Mouse (Mus musculus): ENCODE data around the gene Gfpt2. TPM values are rescaled to one million over a fixed set of nuclear protein-coding genes. Genes with fewer than 3 reads are reported as not detected.
A peak's percentile ranks its signal among the peaks of the same experiment; 100 is the strongest.
"Not testable (repeated sequence)": the region's sequence is repeated elsewhere in the genome, so short reads cannot be mapped to it uniquely, and the experiment has no call there.

Gfpt2 gene
- polyA plus RNA-seq, 1 experiment, result 7.9 TPM

GRCm38 (mm10) chr11:49794342-49795144 is 565 bp downstream of the Gfpt2 start:
- 5% methylated on average over 45 of the region's 45 CpGs for WGBS
- Histone ChIP-seq H3K27me3 (replicated peaks; ENCODE audit: control insufficient read depth, insufficient read depth, low read length) (no peaks in the 10 kb centered on the region), H3K36me3 (ENCODE audit: control insufficient read depth, insufficient read depth, low read length) (no peaks in the 10 kb centered on the region), H3K27ac (ENCODE audit: insufficient read depth, low read depth, low read length) (no peak overlapping the region), H3K4me1 (ENCODE audit: control insufficient read depth, insufficient read depth, low read length) (no peaks in the 10 kb centered on the region), H3K4me3 (ENCODE audit: insufficient read depth, low read depth, low read length) (peak overlapping the region; percentile 43)
- no peak for TF ChIP-seq POLR2A (IDR thresholded peaks at IDR 0.05; ENCODE audit: low read depth, low read length)
- TF ChIP-seq CTCF (conservative IDR thresholded peaks at IDR 0.05; ENCODE audit: insufficient read depth, insufficient read length, low read depth, low read length), result no peak
- DNase-seq, result peak; percentile 42

- WGBS, result 97% methylated on average over 6 of the region's 6 CpGs
- no peak for DNase-seq
- no peak for TF ChIP-seq CTCF (conservative IDR thresholded peaks at IDR 0.05; ENCODE audit: insufficient read depth, insufficient read length, low read depth, low read length)
- TF ChIP-seq POLR2A (IDR thresholded peaks at IDR 0.05; ENCODE audit: low read depth, low read length), result no peak
Observed at GRCm38 (mm10) chr11:49798931-49799330, 5.0 kb downstream of the Gfpt2 start.

GRCm38 (mm10) chr11:49801516-49801915 is 7.5 kb downstream of the Gfpt2 start:
- no peaks in the 10 kb centered on the region for H3K27me3 ChIP-seq (replicated peaks; ENCODE audit: control insufficient read depth, insufficient read depth, low read length)
- H3K4me1 ChIP-seq (ENCODE audit: control insufficient read depth, insufficient read depth, low read length), result no peaks in the 10 kb centered on the region
- TF ChIP-seq POLR2A (IDR thresholded peaks at IDR 0.05; ENCODE audit: low read depth, low read length), result no peak
- no peak for TF ChIP-seq CTCF (conservative IDR thresholded peaks at IDR 0.05; ENCODE audit: insufficient read depth, insufficient read length, low read depth, low read length)
- no peak overlapping the region for H3K4me3 ChIP-seq (ENCODE audit: insufficient read depth, low read depth, low read length)
- WGBS, result 51% methylated on average over 4 of the region's 4 CpGs
- no peak for DNase-seq
- H3K36me3 ChIP-seq (ENCODE audit: control insufficient read depth, insufficient read depth, low read length), result no peaks in the 10 kb centered on the region
- H3K27ac ChIP-seq (ENCODE audit: insufficient read depth, low read depth, low read length), result no peak overlapping the region

More at GRCm38 (mm10) chr11:49798931-49799330, 5.0 kb downstream of the Gfpt2 start:
- Histone ChIP-seq H3K4me3 (ENCODE audit: insufficient read depth, low read depth, low read length) (no peak overlapping the region), H3K36me3 (ENCODE audit: control insufficient read depth, insufficient read depth, low read length) (no peaks in the 10 kb centered on the region), H3K27me3 (replicated peaks; ENCODE audit: control insufficient read depth, insufficient read depth, low read length) (no peaks in the 10 kb centered on the region), H3K27ac (ENCODE audit: insufficient read depth, low read depth, low read length) (no peak overlapping the region), H3K4me1 (ENCODE audit: control insufficient read depth, insufficient read depth, low read length) (no peaks in the 10 kb centered on the region)

GRCm38 (mm10) chr11:49803801-49804200 is 9.8 kb downstream of the Gfpt2 start:
- Histone ChIP-seq H3K36me3 (ENCODE audit: control insufficient read depth, insufficient read depth, low read length) (no peaks in the 10 kb centered on the region), H3K27me3 (replicated peaks; ENCODE audit: control insufficient read depth, insufficient read depth, low read length) (no peaks in the 10 kb centered on the region), H3K27ac (ENCODE audit: insufficient read depth, low read depth, low read length) (no peak overlapping the region), H3K4me1 (ENCODE audit: control insufficient read depth, insufficient read depth, low read length) (no peaks in the 10 kb centered on the region), H3K4me3 (ENCODE audit: insufficient read depth, low read depth, low read length) (no peak overlapping the region)
- no peak for TF ChIP-seq CTCF (conservative IDR thresholded peaks at IDR 0.05; ENCODE audit: insufficient read depth, insufficient read length, low read depth, low read length)
- no peak for TF ChIP-seq POLR2A (IDR thresholded peaks at IDR 0.05; ENCODE audit: low read depth, low read length)
- DNase-seq, result no peak
- over 99% methylated on average over 4 of the region's 4 CpGs for WGBS

GRCm38 (mm10) chr11:49806218-49806617 is 12.2 kb downstream of the Gfpt2 start:
- no peaks in the 10 kb centered on the region for H3K4me1 ChIP-seq (ENCODE audit: control insufficient read depth, insufficient read depth, low read length)
- no peaks in the 10 kb centered on the region for H3K36me3 ChIP-seq (ENCODE audit: control insufficient read depth, insufficient read depth, low read length)
- DNase-seq, result no peak
- H3K27ac ChIP-seq (ENCODE audit: insufficient read depth, low read depth, low read length), result no peak overlapping the region
- no peak overlapping the region for H3K4me3 ChIP-seq (ENCODE audit: insufficient read depth, low read depth, low read length)
- no peaks in the 10 kb centered on the region for H3K27me3 ChIP-seq (replicated peaks; ENCODE audit: control insufficient read depth, insufficient read depth, low read length)
- no peak for TF ChIP-seq POLR2A (IDR thresholded peaks at IDR 0.05; ENCODE audit: low read depth, low read length)
- no peak for TF ChIP-seq CTCF (conservative IDR thresholded peaks at IDR 0.05; ENCODE audit: insufficient read depth, insufficient read length, low read depth, low read length)
- 58% methylated on average over 3 of the region's 3 CpGs for WGBS

- H3K4me1 ChIP-seq (ENCODE audit: control insufficient read depth, insufficient read depth, low read length), result no peaks in the 10 kb centered on the region
- WGBS, result 95% methylated on average over 9 of the region's 9 CpGs
Observed at GRCm38 (mm10) chr11:49808946-49809345, 15.0 kb downstream of the Gfpt2 start.

GRCm38 (mm10) chr11:49810696-49811095 is 16.7 kb downstream of the Gfpt2 start:
- H3K27ac ChIP-seq (ENCODE audit: insufficient read depth, low read depth, low read length), result not testable (repeated sequence)
- WGBS, result 84% methylated on average over 7 of the region's 7 CpGs

More at GRCm38 (mm10) chr11:49808946-49809345, 15.0 kb downstream of the Gfpt2 start:
- DNase-seq, result no peak
- TF ChIP-seq POLR2A (IDR thresholded peaks at IDR 0.05; ENCODE audit: low read depth, low read length), result no peak
- no peak for TF ChIP-seq CTCF (conservative IDR thresholded peaks at IDR 0.05; ENCODE audit: insufficient read depth, insufficient read length, low read depth, low read length)
- Histone ChIP-seq H3K4me3 (ENCODE audit: insufficient read depth, low read depth, low read length) (no peak overlapping the region), H3K27me3 (replicated peaks; ENCODE audit: control insufficient read depth, insufficient read depth, low read length) (no peaks in the 10 kb centered on the region), H3K36me3 (ENCODE audit: control insufficient read depth, insufficient read depth, low read length) (no peaks in the 10 kb centered on the region), H3K27ac (ENCODE audit: insufficient read depth, low read depth, low read length) (no peak overlapping the region)

More at GRCm38 (mm10) chr11:49810696-49811095, 16.7 kb downstream of the Gfpt2 start:
- H3K4me3 ChIP-seq (ENCODE audit: insufficient read depth, low read depth, low read length); H3K27me3 ChIP-seq (replicated peaks; ENCODE audit: control insufficient read depth, insufficient read depth, low read length); H3K36me3 ChIP-seq (ENCODE audit: control insufficient read depth, insufficient read depth, low read length); DNase-seq; H3K4me1 ChIP-seq (ENCODE audit: control insufficient read depth, insufficient read depth, low read length): not testable (repeated sequence)

Measured in kidney, adult 2 months (tissue).